Mouse (Mus musculus) forebrain, embryonic 10.5 days (tissue): ENCODE data around the gene BC017158. TPM values are rescaled to one million over a fixed set of nuclear protein-coding genes. Genes with fewer than 3 reads are reported as not detected.

ENCODE experiments used
- DNase-seq: peaks from one replicate; pipeline ENCODE4 v3.0.0-alpha.2; 2017; ENCODE audit warnings: low spot score; ENCODE audit errors: extremely low spot score
- H3K27ac ChIP-seq: fragments of 300-500 bp; sonication (generic); 2 replicates; pipeline ENCODE4 v1.5.1; 2016; ENCODE audit warnings: mild to moderate bottlenecking
- H3K27me3 ChIP-seq: fragments of 300-500 bp; sonication (generic); 2 replicates; pipeline ENCODE4 v1.6.1; 2016; ENCODE audit warnings: mild to moderate bottlenecking; ENCODE audit not compliant: poor library complexity, severe bottlenecking
- H3K36me3 ChIP-seq: fragments of 300-500 bp; sonication (generic); replicated peaks from 2 replicates; pipeline ENCODE4 v1.6.1; 2016; ENCODE audit warnings: mild to moderate bottlenecking, moderate library complexity
- H3K4me1 ChIP-seq: fragments of 300-500 bp; sonication (generic); 2 replicates; pipeline ENCODE4 v1.6.1; 2016
- H3K4me3 ChIP-seq: fragments of 300-500 bp; sonication (generic); 2 replicates; pipeline ENCODE4 v1.5.1; 2016; ENCODE audit warnings: mild to moderate bottlenecking, moderate library complexity
- H3K9me3 ChIP-seq: fragments of 300-500 bp; sonication (generic); 2 replicates; pipeline ENCODE4 v1.6.1; 2016; ENCODE audit warnings: mild to moderate bottlenecking, moderate library complexity
- WGBS: fragments of 180-500 bp; shearing (Covaris S2); methylation state at CpG from one replicate; pipeline ENCODE4 v1.1.7; 2016; 5-methylcytosine and 5-hydroxymethylcytosine counted together
- polyA plus RNA-seq: library from polyadenylated mRNA; unstranded; fragments of >200 nt; fragmentation: Nextera tagmentation; extraction: Ambion mirVana; gene quantifications from 2 replicates; pipeline ENCODE4 v1.2.1, GENCODE M21; 2016

Gene BC017158
- polyA plus RNA-seq, 1 experiment from 2014 or later = 22.0 TPM

- peaks cover 59% of the 10 kb centered on the region for H3K27me3 ChIP-seq
- H3K27ac ChIP-seq = no peak overlapping the region
- 96% methylated on average over 4 of the region's 4 CpGs for WGBS
- H3K36me3 ChIP-seq = peaks cover 60% of the 10 kb centered on the region
- H3K4me1 ChIP-seq = peaks cover 49% of the 10 kb centered on the region
- DNase-seq = no peak
- no peak overlapping the region for H3K4me3 ChIP-seq
- H3K9me3 ChIP-seq = no peaks in the 10 kb centered on the region
Measured at GRCm38 (mm10) chr7:128279750-128280149, 18.2 kb downstream of the BC017158 start.

GRCm38 (mm10) chr7:128276051-128276450 lies 21.9 kb downstream of the BC017158 start:
- H3K9me3 ChIP-seq = no peaks in the 10 kb centered on the region
- 94% methylated on average over 6 of the region's 6 CpGs for WGBS
- peaks cover 92% of the 10 kb centered on the region for H3K36me3 ChIP-seq
- peaks cover 23% of the 10 kb centered on the region for H3K4me1 ChIP-seq
- no peak overlapping the region for H3K4me3 ChIP-seq
- peaks cover 35% of the 10 kb centered on the region for H3K27me3 ChIP-seq
- no peak overlapping the region for H3K27ac ChIP-seq
- no peak for DNase-seq

- peaks cover 64% of the 10 kb centered on the region for H3K36me3 ChIP-seq
Measured at GRCm38 (mm10) chr7:128271496-128271895, 26.5 kb downstream of the BC017158 start.

GRCm38 (mm10) chr7:128270431-128270850 lies 27.5 kb downstream of the BC017158 start:
- no peak for DNase-seq
- Histone ChIP-seq H3K27ac (0 out of 2 replicates have a peak overlapping the region, but pooled peaks have one; percentile 13), H3K4me1 (peaks cover 7% of the 10 kb centered on the region), H3K36me3 (peaks cover 54% of the 10 kb centered on the region), H3K9me3 (no peaks in the 10 kb centered on the region), H3K4me3 (no peak overlapping the region), H3K27me3 (peaks cover 11% of the 10 kb centered on the region; the same call in 1 of the 2 replicates)
- 57% methylated on average over 13 of the region's 13 CpGs for WGBS

More at GRCm38 (mm10) chr7:128271496-128271895, 26.5 kb downstream of the BC017158 start:
- Histone ChIP-seq H3K4me3 (no peak overlapping the region), H3K27ac (no peak overlapping the region), H3K9me3 (no peaks in the 10 kb centered on the region), H3K27me3 (peaks cover 11% of the 10 kb centered on the region; the same call in 1 of the 2 replicates), H3K4me1 (peaks cover 7% of the 10 kb centered on the region)
- WGBS = 96% methylated on average over 9 of the region's 9 CpGs
- DNase-seq = no peak

GRCm38 (mm10) chr7:128267813-128268212 lies 30.2 kb downstream of the BC017158 start:
- 91% methylated on average over 7 of the region's 7 CpGs for WGBS
- H3K36me3 ChIP-seq = peaks cover 27% of the 10 kb centered on the region
- H3K9me3 ChIP-seq = no peaks in the 10 kb centered on the region
- no peak overlapping the region for H3K27ac ChIP-seq
- no peak for DNase-seq
- H3K27me3 ChIP-seq = peaks cover 11% of the 10 kb centered on the region; the same call in 1 of the 2 replicates
- peaks cover 7% of the 10 kb centered on the region for H3K4me1 ChIP-seq
- no peak overlapping the region for H3K4me3 ChIP-seq

- Histone ChIP-seq H3K27me3 (peaks cover 11% of the 10 kb centered on the region; the same call in 1 of the 2 replicates), H3K4me3 (no peak overlapping the region), H3K36me3 (peaks cover 23% of the 10 kb centered on the region), H3K27ac (no peak overlapping the region), H3K9me3 (no peaks in the 10 kb centered on the region), H3K4me1 (peaks cover 7% of the 10 kb centered on the region)
- 71% methylated on average over 13 of the region's 13 CpGs for WGBS
- DNase-seq = no peak
Measured at GRCm38 (mm10) chr7:128267391-128267790, 30.6 kb downstream of the BC017158 start.

- no peak overlapping the region for H3K4me3 ChIP-seq
- H3K36me3 ChIP-seq = peaks cover 10% of the 10 kb centered on the region
- peaks cover 7% of the 10 kb centered on the region for H3K4me1 ChIP-seq
- no peaks in the 10 kb centered on the region for H3K9me3 ChIP-seq
- no peak overlapping the region for H3K27ac ChIP-seq
- WGBS = 80% methylated on average over 5 of the region's 5 CpGs
- H3K27me3 ChIP-seq = peaks cover 11% of the 10 kb centered on the region; the same call in 1 of the 2 replicates
- DNase-seq = no peak
Measured at GRCm38 (mm10) chr7:128266056-128266455, 31.9 kb downstream of the BC017158 start.

GRCm38 (mm10) chr7:128265411-128265810 lies 32.6 kb downstream of the BC017158 start, which contains the start of gene Slc5a2:
Gene Slc5a2, plus strand, starts transcription at chr7:128265657.
- Histone ChIP-seq H3K4me1 (peaks cover 3% of the 10 kb centered on the region), H3K27ac (no peak within 1 kb of the TSS), H3K36me3 (peaks cover 3% of the 10 kb centered on the region; the same call in 1 of the 2 replicates), H3K4me3 (no peak within 1 kb of the TSS), H3K9me3 (no peaks in the 10 kb centered on the region), H3K27me3 (peaks cover 8% of the 10 kb centered on the region; the same call in 1 of the 2 replicates)
- 87% methylated on average over 6 of the region's 6 CpGs for WGBS
- DNase-seq = no peak

- Histone ChIP-seq H3K36me3 (no peaks in the 10 kb centered on the region), H3K4me1 (peaks cover 22% of the 10 kb centered on the region), H3K9me3 (no peaks in the 10 kb centered on the region), H3K27ac (no peak overlapping the region), H3K27me3 (peaks cover 28% of the 10 kb centered on the region), H3K4me3 (no peak overlapping the region)
- WGBS = 80% methylated on average over 5 of the region's 5 CpGs
- DNase-seq = no peak
Measured at GRCm38 (mm10) chr7:128256783-128257334, 41.1 kb downstream of the BC017158 start.

- 90% methylated on average over 5 of the region's 5 CpGs for WGBS
- Histone ChIP-seq H3K9me3 (no peaks in the 10 kb centered on the region), H3K27ac (no peak overlapping the region), H3K36me3 (no peaks in the 10 kb centered on the region), H3K27me3 (peaks cover 39% of the 10 kb centered on the region), H3K4me3 (no peak overlapping the region), H3K4me1 (peaks cover 23% of the 10 kb centered on the region)
- DNase-seq = no peak
Measured at GRCm38 (mm10) chr7:128255757-128256156, 42.2 kb downstream of the BC017158 start.

GRCm38 (mm10) chr7:128254978-128255377 lies 43.0 kb downstream of the BC017158 start:
- Histone ChIP-seq H3K27ac (no peak overlapping the region), H3K9me3 (no peaks in the 10 kb centered on the region), H3K4me1 (peaks cover 23% of the 10 kb centered on the region), H3K4me3 (no peak overlapping the region), H3K27me3 (peaks cover 46% of the 10 kb centered on the region), H3K36me3 (no peaks in the 10 kb centered on the region)
- 69% methylated on average over 2 of the region's 2 CpGs for WGBS
- no peak for DNase-seq

GRCm38 (mm10) chr7:128252609-128253008 lies 45.4 kb downstream of the BC017158 start:
- H3K9me3 ChIP-seq = no peaks in the 10 kb centered on the region
- H3K36me3 ChIP-seq = no peaks in the 10 kb centered on the region; the same call in 1 of the 2 replicates
- 11% methylated on average over 24 of the region's 24 CpGs for WGBS
- H3K27ac ChIP-seq = peak overlapping the region; percentile 74
- DNase-seq = peak; percentile 57
- peak overlapping the region; percentile 52 for H3K4me3 ChIP-seq
- H3K4me1 ChIP-seq = peaks cover 30% of the 10 kb centered on the region
- H3K27me3 ChIP-seq = peaks cover 57% of the 10 kb centered on the region

- Histone ChIP-seq H3K27ac (peak overlapping the region; percentile 74; the same call in 1 of the 2 replicates), H3K4me1 (peaks cover 33% of the 10 kb centered on the region), H3K4me3 (peak overlapping the region; percentile 52), H3K27me3 (peaks cover 57% of the 10 kb centered on the region), H3K9me3 (no peaks in the 10 kb centered on the region), H3K36me3 (no peaks in the 10 kb centered on the region; the same call in 1 of the 2 replicates)
- DNase-seq = no peak
- 52% methylated on average over 12 of the region's 12 CpGs for WGBS
Measured at GRCm38 (mm10) chr7:128251946-128252345, 46.0 kb downstream of the BC017158 start.
